Mouse (Mus musculus): ENCODE measurements around the gene Ncor2.

Ncor2 gene

DNA sequence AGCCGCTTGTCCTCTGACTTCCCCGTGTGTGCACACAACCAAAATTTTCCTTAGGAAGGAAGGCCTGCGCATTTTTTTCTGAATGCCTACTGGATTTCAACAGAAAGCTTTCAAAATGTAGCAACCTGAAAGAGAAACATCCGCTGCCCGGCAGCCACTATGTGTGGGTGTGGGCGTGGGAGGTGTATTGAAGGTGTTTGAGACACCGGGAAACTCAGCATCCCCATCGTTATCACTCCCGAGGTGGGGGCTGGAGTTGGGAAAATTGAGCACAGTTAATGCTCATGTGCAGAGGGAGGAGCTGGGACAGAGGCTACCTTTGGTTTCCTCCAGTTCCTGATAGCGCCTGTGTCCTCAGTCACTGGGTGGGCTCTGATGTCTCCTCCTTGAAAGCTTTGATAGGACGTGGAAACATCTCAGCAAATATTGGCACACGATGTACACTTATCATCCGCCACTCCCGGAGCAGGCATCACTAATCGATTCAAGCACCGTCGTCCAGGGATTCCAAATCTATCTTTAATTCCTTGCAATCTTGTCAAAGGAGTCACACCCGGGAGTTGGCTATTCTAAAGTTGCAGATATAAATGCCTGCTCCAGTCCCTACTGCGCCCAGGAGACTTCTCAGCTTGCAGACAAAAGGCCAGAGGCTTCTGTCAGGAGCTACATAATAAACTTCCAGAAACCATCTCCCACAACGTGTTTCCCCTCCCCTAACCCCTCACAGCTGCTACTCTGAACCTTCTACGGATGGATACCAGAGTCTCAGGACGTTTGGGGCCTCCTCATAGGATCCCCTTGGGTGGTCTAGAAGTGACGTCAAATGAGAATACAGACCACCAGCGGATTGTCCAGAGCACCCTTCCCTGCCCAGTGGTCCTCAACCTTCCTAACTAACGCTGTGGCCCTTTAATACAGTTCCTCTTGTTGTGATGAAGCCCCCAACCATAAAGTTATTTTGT lies 14.7 kb upstream of the Ncor2 start:
- intact Hi-C loops (cut with DNase I), result loop anchor here (5.0 kb wide), 1 partner anchor 44 kb away; no protein-coding TSS in a partner anchor

DNA sequence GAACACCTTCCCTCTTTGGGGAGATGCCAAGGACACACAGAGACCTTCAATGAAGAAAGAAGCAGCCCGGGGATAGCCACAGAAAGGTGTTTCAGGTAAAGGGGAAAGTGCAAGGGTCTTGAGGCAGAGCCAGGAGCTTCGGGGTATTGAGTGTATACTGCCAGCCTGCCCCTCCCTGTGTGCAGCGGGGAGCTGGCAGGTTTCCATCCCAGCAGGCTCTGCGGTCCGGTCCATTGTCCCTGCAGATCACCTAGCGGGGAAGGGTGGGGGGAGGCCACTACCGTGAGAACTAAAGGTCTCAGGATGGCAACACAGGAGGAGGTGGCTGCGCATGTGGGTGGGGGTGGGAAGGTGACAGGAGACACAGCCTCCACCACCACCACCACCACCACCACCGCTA lies 12.6 kb upstream of the Ncor2 start:
- intact Hi-C loops (cut with DNase I), result loop anchor here (5.0 kb wide), 1 partner anchor 46 kb away; no protein-coding TSS in a partner anchor

DNA sequence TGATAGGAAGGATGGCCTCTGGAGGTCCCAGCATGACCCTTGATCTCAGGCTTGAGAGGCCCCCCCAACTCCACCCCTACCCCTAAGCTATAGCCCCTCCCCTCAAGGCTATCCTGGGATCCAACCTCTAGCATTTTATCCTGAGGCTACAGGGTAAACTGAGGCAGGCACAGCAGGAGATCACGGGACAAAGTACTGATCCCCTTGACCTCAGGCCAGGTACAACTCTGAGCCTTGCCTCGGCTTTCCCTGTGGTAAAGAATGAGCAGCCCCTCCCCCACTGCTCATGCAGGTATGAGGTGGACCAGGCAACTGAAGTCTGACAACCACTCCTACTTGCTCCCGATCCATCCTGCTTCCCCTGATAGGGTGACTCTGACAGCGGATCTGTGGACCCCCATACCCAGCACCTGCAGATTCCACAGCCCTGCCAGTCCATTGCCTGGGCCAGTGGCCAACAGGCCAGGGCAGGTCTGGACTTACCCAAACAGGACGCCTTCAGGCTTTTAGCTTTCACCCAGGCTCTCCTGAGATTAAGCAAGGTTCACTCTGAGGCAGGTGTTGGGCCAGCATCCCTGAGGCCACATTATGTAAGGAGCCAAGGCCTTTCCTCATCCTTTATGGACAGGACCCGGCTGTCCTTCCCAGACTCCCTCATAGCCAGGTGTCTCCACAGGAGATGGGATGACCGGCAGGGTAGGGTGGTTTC lies 11.2 kb upstream of the Ncor2 start:
- intact Hi-C loops (cut with DNase I), result loop anchor here (5.0 kb wide), 1 partner anchor 47 kb away; no protein-coding TSS in a partner anchor

DNA sequence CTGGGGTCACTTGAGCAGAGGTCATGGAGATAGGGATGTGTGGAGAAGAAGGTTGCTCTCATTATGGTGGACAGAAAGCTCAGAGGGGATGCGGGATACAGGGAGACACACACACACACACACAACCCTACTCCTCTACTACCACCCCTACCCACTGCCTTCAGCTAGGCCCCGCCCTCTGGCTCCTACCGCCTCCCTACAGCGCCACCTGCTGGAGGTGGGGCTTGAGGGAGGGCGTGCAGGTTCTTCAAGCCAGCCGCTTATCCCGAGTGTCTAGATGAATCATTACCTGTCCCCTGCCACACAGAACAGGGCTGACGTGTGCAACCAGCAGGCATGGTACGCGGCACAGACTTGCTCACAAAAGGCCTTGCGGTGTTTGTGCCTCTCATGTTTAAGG lies 10.6 kb upstream of the Ncor2 start:
- intact Hi-C loops (cut with DNase I), result loop anchor here (5.0 kb wide), 3 partner anchors 48 to 282 kb away; no protein-coding TSS in a partner anchor

DNA sequence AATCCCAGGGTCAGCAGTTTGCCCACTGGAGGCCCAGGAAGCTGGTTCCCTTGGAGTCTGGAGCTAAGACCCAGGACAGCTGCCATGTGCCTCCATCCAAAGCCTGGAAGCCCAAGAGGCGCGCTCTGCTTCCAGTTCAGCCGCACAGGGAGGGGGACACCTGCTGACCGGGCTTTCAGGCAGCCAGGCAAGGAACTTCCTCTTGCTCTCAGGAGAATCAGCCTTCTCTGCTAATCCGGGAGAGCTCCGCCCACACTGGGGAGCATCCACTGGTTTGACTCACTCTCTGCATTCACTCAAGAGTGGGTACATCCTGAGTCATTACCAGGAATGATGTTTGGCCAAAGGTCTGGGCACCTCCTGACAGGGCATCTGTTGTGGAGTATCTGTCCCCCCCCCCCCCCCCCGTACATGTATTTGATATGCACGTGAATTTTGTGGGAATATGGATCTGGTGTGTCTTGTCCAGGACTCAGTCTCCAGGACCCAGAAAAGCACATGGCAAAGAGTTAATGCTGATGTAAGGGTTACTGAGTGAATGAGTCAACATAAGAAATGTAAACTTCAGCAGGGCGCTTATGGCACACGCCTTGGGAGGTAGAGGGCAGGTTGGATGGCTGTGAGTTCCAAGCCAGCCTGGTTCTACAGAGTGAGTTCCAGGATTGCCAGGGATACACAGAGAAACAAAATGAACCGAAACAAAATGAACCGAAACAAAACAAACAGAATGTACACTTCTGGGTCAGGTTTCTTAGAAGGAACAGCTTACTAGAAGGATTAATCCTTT lies 10.0 kb upstream of the Ncor2 start:
- intact Hi-C loops (cut with DNase I), result loop anchor here (5.0 kb wide), 2 partner anchors 72 to 282 kb away; no protein-coding TSS in a partner anchor

DNA sequence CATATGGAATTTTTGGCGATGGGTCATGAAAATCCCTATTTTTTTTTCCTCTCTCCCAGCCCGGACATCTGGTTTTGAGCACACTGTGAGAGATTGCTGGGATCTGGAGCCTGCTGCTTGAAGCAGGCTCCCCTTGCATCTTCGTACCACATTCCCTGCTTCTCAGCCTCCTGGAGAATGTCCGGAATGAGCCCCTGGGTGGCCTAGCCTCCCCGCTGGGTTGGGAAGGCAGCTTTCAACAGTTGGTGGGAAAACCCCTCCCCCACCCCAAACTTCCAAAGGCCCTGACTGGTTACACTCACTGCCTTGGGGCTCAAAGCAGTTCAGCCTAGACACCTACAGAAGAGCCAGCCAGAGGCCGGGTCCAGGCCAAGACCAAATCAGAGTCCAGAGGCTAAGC lies 5.8 kb upstream of the Ncor2 start:
- intact Hi-C loops (cut with DNase I), result loop anchor here (5.0 kb wide), 2 partner anchors 68 to 278 kb away; no protein-coding TSS in a partner anchor

DNA sequence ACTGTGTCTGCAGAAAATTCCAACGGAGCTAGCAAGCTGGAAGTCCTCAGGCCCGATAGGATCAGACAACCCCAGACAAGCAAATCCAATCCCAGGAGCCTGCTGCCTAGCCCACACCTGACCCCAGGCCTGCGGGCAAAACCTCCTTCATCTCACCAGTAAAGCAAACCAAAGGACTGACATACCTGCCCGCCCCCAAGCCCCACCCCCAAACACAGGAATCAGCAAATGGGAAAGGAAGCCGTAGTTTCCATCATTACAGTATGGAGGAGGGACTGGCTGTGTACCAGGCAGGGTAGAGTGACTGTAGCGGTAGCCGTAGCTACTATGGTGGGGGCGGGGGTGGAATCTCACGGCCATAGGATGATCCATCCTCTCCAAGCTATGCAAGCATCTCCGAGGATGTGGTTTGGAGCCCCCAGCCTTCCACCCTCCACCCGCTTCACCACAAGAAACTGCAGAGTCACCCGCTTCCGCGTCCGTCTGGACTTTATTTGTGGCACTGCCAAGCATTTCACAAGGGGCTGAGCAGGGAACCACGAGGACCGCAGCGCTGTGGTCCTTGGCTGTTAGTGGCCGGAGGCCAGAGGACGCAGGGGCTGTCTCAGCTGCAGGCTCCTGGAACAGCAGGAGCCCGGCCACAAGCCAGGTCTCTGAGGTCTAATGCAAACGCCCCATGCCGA lies 4.4 kb upstream of the Ncor2 start:
- intact Hi-C loops (cut with DNase I), result no loop called here

DNA sequence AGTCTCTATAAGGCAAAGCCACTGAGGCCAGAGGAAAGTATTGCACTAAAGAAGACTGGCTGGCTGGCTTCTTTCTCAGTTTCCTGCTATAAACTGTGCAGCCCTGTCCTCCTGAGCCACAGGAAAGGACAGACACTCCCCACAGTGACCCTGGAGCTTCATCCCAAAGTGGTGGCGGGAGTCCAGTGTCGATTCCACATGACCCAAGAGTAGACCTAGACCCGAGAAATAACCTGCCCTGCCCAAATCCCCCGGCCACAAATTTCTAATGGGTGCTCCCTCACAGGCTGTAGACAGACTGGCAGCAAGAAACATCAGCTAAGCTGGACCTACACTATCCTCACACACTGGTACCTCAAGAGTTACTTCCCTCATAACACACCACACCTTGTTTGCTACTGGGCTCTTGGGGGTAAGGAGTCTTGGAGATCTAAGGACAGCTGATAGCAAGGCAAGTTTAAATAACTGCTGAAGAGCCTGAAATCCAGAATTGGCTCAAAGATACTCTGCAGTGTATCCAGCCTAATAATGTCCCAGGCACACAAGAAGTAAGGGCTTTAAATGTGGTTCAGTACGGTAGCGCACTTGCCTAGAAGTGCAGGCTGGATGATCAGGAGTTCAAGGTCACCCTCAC lies 1.7 kb upstream of the Ncor2 start:
- intact Hi-C loops (cut with DNase I), result no loop called here

DNA sequence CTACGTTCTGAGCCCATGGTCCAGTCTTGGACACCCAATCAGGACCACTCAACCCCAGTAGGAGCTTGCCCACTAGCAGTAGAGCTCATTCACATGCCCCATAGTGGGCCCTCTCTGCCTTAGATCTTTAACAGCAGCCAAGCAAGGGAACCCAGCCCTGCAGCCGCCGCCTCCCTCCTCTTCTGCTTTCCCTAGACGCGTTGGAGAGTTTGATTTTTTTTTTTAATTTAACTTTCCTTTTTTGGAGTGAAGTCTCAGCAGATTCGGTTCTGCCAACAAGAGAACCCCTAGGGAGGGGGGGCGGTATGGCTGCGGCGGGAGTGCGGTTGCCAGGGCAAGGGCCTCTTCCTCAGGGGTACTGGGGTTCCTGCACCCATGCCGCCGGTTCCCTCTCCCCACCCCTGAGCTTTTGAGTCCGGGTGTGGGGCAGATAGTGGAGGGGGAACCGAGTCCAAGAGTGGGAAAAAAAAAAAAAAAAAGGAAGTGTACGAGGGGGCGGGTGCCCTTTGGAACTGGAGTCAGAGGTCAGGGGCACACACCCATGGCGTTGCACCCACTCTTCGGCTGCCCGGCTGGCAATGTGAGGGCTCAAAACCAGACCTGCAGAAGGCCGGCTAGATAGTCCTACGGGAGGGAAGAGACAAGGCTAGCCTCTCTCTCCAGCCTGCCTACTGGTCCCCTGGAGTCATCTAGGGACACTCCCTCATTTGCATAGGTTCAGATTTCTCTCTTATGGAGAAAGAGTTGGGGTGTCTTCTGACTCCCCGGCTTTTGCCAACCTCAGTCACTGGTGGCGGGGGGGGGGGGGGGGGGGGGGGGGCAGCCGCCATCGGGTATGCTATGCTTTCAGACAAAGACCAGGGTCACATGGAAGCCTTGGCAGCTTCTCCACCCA lies 963 bp upstream of the Ncor2 start:
- intact Hi-C loops (cut with DNase I), result loop anchor here (5.0 kb wide), 1 partner anchor 43 kb away; no protein-coding TSS in a partner anchor

DNA sequence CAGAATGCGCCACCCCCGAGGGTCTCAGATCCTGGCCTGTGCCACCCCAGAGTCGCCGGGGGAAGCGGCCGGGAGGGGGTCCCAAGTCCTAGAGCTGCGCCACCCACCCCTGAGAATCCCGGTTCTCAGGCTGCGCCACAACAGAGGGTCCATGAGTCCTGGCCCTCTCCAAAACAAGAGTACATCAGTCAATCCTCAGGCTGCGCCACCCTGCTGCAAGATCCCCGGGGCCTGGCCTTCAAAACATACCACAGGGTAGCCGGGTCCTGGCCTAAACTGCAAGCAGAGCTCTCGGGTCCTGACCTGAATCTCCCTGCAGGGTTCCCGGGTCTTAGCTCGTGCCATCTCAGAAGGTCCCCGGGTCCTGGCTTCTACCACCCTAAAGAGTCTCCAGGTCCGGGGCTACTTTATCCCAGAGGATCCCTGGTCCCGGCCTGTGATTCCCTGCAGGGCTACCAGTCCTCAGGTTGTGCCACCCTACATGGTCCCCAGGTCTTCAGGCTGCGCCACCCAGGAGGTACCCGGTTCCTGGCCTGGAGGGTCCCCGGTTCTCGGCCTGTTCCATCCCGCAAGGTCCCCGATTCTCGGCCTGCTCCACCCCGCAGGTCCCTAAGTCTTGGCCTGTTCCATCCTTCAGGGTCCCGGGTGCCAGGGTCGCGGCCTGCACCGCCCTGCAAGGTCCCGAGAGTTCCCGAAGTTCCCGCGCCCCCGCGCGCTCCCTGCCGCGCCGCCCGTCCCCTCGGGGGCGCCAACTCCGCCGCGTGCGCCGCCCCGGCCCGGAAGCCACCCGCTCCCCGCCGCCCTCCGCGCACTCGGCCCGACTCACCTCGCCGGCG lies 630 bp downstream of the Ncor2 start:
- intact Hi-C loops (cut with DNase I), result loop anchor here (5.0 kb wide), 1 partner anchor 41 kb away; no protein-coding TSS in a partner anchor

DNA sequence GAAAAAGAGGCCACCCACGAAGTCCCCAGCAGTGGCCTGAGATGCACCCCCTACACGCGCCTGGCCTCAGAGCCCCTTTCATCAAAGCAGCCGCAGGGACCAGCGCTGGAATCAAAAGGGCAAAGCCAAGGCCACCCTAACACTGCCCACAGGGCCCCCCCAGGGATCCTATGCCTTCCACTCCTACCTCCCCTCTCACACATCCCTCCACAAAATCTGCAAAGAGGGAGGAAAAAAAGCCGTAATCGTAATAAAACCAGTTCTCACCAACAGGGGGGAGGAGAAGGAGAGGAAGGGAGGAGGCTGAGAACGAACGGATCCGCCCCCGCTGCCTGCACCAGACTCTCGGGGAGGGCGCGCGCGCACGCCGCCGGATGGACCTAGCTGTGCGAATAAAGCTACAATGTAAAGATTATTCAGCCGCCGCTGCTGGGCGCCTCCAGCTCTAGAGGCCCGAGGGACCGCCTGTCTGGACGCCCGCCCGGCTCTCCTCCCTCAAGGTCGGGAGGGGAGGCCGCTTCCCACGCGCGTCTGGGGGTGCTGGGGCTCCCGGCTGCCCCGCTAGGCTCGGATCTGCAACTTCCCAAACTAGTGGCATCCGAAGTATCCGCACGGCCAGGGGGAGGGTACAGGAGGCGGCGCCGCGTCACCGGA lies 1.4 kb downstream of the Ncor2 start:
- intact Hi-C loops (cut with DNase I), result loop anchor here (5.0 kb wide), 1 partner anchor 40 kb away; no protein-coding TSS in a partner anchor

DNA sequence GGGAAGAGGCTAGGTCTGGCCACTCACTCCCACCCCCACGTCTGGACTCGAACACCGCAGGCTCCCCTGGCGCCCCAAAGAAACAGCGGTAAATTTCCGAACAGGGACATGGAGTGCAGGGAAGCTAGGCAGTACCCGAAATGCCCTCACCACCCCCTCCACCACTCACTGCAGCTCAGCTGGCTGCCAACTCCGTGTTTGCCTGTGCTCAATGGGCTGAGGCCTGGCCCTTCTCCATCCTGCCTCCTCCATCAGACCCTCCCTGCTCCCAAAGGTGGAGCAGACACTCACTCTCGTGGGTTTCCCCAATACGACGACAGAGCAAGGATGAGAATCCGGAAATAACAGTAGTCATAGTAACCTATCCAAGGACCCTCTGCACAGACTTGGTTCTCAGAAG lies 2.2 kb downstream of the Ncor2 start:
- intact Hi-C loops (cut with DNase I), result loop anchor here (5.0 kb wide), 1 partner anchor 40 kb away; no protein-coding TSS in a partner anchor

DNA sequence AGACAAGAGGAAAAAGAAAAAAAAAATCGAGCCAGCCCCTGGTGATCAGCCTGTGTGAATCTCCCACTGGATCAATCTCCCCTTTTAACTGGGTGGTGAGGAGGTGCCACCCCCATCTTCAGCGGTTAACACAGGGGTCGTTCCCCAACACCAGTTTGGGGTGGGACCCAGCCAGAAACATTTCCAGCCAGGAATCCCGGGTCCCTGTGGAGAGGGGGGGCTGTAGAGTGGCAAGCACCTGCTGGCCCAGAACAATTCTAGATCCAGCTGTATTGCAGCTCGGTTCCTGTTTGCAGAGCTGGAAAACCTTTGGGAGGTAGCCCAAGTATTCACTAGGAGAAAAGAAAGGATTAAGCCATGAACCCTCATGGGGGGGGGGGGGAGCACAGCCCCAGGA lies 2.7 kb downstream of the Ncor2 start:
- intact Hi-C loops (cut with DNase I), result loop anchor here (5.0 kb wide), 1 partner anchor 39 kb away; no protein-coding TSS in a partner anchor

DNA sequence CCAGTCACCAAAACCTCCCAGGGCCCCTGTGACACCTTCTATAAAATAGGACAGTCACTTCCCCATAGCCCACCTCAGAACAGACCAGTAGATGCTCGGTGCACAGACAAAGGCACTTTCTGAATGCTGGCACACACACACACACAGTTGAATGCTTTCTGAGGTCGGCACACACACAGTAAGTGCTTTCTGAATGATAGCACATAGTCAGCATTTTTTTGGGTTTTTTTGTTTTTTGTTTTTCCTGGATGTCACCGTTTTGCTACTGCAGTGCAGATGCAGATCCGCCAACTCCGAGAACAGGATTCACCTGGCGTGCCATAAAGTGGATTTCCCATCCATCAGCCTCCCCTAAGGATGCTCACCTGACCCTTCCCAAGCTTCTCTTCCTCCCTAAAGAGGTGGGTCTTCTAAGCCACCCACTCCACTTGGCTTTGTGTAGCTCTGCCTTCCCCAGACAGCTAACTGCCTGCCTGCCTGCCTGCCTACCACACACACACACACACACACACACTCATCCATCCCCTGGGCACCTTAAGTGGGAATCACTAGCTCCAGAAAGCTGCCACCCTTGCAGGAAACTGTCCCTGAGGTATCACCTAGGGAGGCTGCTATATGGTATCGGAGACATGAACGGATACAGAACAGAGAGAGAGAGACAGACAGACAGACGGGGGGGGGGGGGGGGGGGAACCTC lies 3.2 kb downstream of the Ncor2 start:
- intact Hi-C loops (cut with DNase I), result loop anchor here (5.0 kb wide), 1 partner anchor 39 kb away; no protein-coding TSS in a partner anchor

DNA sequence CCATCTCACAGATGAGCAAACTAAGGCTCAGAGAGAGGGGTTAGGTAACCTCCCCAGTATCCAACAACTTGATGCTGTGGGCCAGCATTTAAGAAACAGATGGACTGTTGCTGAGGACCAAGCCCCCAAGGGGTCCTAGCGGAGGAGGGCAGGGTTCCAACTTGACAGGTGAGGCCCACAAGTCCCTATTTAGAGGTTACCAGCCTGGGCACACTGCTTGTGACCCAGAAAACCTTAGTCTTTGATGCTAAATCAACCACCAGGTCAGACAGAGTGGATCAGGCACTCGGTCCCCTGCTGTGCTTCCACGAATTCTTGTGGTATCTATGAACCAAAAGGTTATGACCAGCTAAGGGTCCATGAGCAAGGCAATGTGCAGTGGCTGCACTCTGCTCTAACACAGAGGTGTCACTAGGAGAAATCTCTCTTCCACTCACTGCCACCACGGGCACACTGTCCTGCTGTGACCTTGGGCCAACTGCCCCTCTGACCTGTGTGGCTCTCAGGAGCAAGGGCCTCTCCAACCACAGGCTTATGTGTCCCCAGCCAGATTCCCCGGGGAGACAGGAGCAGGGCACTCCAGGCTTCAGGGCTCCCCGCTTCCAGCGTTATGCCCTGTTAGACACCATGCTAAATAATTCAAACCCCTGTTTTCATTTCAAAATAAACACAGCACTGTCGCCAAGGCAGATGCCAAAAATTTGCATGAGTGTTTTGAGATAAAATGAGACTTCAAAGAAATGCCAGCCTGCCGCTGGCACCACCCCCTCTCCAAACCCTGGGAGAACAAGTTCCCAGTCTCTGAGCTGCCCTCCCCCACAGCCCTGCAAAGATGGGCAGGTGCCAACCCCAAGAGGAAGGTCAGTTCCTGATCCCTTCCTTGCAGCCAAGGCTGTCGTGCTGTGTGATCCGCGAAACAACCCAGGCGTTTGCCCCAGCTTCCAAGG lies 4.0 kb downstream of the Ncor2 start:
- intact Hi-C loops (cut with DNase I), result loop anchor here (5.0 kb wide), 1 partner anchor 38 kb away; no protein-coding TSS in a partner anchor
